In genomic region chr16:32812888-32813361, GRCm38 (mm10) we compare ENCODE assay signal across 7 mouse cellular contexts. TPM values are rescaled to one million over a fixed set of nuclear protein-coding genes. Genes with fewer than 3 reads are reported as not detected.
A peak's percentile ranks its signal among the peaks of the same experiment; 100 is the strongest.
DNase-seq lines count a peak whose midpoint lies in the region; ATAC-seq lines count a peak whose summit lies in the region.

No protein-coding gene starts in this region.

- ATAC-seq in intestine, embryonic 15.5 days: peak; percentile 46
- ATAC-seq in midbrain, embryonic 11.5 days (ENCODE audit: low FRiP score): no peak

- H3K9ac ChIP-seq in intestine, embryonic 15.5 days: no peak overlapping the region
- H3K9ac ChIP-seq in midbrain, embryonic 11.5 days (ENCODE audit: low read length): no peak overlapping the region

- no peaks in the 10 kb centered on the region for H3K36me3 ChIP-seq in intestine, embryonic 15.5 days
- H3K36me3 ChIP-seq in midbrain, embryonic 11.5 days (ENCODE audit: control insufficient read depth, insufficient read depth, low read length): no peaks in the 10 kb centered on the region

- no peaks in the 10 kb centered on the region for H3K9me3 ChIP-seq in intestine, embryonic 15.5 days
- H3K9me3 ChIP-seq in midbrain, embryonic 11.5 days (ENCODE audit: control insufficient read depth, low read length): no peaks in the 10 kb centered on the region

- intact Hi-C loops in gastrocnemius, postnatal 14 days (cut with DNase I; ENCODE audit: low total_unique reads): loop anchor here (5.0 kb wide), 1 partner anchor 64 kb away; the partner anchor contains the start of genes Fyttd1 and Rubcn
- intact Hi-C loops in left cerebral cortex, postnatal 36 days (cut with DNase I): loop anchor here (5.0 kb wide), 2 partner anchors 64 to 194 kb away; partner anchors contain the start of genes Fyttd1 and Rubcn

- WGBS in intestine, embryonic 15.5 days: 1% methylated on average over 9 of the region's 9 CpGs
- 2% methylated on average over 9 of the region's 9 CpGs for WGBS in midbrain, embryonic 11.5 days

- DNase-seq in adrenal gland, adult 2 months: peak; percentile 77
- peak; percentile 95 for DNase-seq in embryo, embryonic 10 days (ENCODE audit: low spot score)
- DNase-seq in gastrocnemius, postnatal 14 days: peak; percentile 90
- DNase-seq in left cerebral cortex, postnatal 36 days (ENCODE audit: low spot score in 2 of 2): peak; percentile 69 to 80
- peak; percentile 97 for DNase-seq in midbrain, embryonic 11.5 days (ENCODE audit: low spot score, missing footprints)
- DNase-seq in skeletal muscle tissue, adult 2 months (ENCODE audit: low read depth, low spot score): peak; percentile 90

- no peaks in the 10 kb centered on the region for H3K27me3 ChIP-seq in intestine, embryonic 15.5 days (replicated peaks)
- peaks cover 2% of the 10 kb centered on the region; the same call in 1 of the 2 replicates for H3K27me3 ChIP-seq in midbrain, embryonic 11.5 days (ENCODE audit: control insufficient read depth, insufficient read depth, low read length)

- H3K27ac ChIP-seq in intestine, embryonic 15.5 days: no peak overlapping the region
- no peak overlapping the region for H3K27ac ChIP-seq in midbrain, embryonic 11.5 days (ENCODE audit: low read depth, low read length)

- H3K4me1 ChIP-seq in intestine, embryonic 15.5 days (replicated peaks): peaks cover 14% of the 10 kb centered on the region; the same call in 1 of the 2 replicates
- H3K4me1 ChIP-seq in midbrain, embryonic 11.5 days (ENCODE audit: control insufficient read depth, insufficient read depth, low read length): peaks cover 8% of the 10 kb centered on the region; the same call in 1 of the 2 replicates

- no peak overlapping the region for H3K4me3 ChIP-seq in intestine, embryonic 15.5 days (replicated peaks)
- H3K4me3 ChIP-seq in midbrain, embryonic 11.5 days (ENCODE audit: low read depth, low read length): no peak overlapping the region

- H3K4me2 ChIP-seq in intestine, embryonic 15.5 days (replicated peaks): peak overlapping the region; percentile 17
- no peak overlapping the region for H3K4me2 ChIP-seq in midbrain, embryonic 11.5 days

RNA-seq across cellular contexts. Expression of gene Smbd1, which starts 2.6 kb away (rescaled TPM):
- not detected for total RNA-seq in adrenal gland, adult 2 months (2021)
- not detected in 2 replicates for polyA plus RNA-seq in adrenal gland, adult 2 months (2012; rRNA removed)
- total RNA-seq in gastrocnemius, postnatal 14 days (2021): not detected
- polyA plus RNA-seq in intestine, embryonic 15.5 days (2015; fragmentation: Nextera tagmentation; extraction: Ambion mirVana): 0.61 and 1.0 TPM in 2 replicates
- not detected for total RNA-seq in left cerebral cortex, postnatal 36 days (2021)
- polyA plus RNA-seq in midbrain, embryonic 11.5 days (2014; fragmentation: Nextera tagmentation; extraction: Ambion mirVana): not detected in 2 replicates

RNA-seq across cellular contexts. Expression of gene Muc20, which starts 15.7 kb away (rescaled TPM):
- total RNA-seq in adrenal gland, adult 2 months (2021): under 1 TPM; 0.20 to 0.24 TPM
- polyA plus RNA-seq in adrenal gland, adult 2 months (2012; rRNA removed): not detected in 2 replicates
- under 1 TPM; 0.08 to 0.20 TPM for total RNA-seq in gastrocnemius, postnatal 14 days (2021)
- 0.09 TPM in 1 of 2 replicates, not detected in the other for polyA plus RNA-seq in intestine, embryonic 15.5 days (2015; fragmentation: Nextera tagmentation; extraction: Ambion mirVana)
- not detected for total RNA-seq in left cerebral cortex, postnatal 36 days (2021)
- polyA plus RNA-seq in midbrain, embryonic 11.5 days (2014; fragmentation: Nextera tagmentation; extraction: Ambion mirVana): not detected in 2 replicates
